Mouse (Mus musculus) urinary bladder, adult 18-20 months (tissue): Measurements from ENCODE around the gene Igdcc4.

Source experiments
- DNase-seq, 2 experiments: peaks; one replicate each; pipeline ENCODE4 v3.0.0; 2022; ENCODE audit warnings: low spot score in 2 of 2, mixed read lengths in 2 of 2

Igdcc4 gene

GRCm38 (mm10) chr9:65109132-65110072, 8.1 kb downstream of the Igdcc4 start:
- no peak for DNase-seq

GRCm38 (mm10) chr9:65111698-65112097, 10.4 kb downstream of the Igdcc4 start:
- no peak for DNase-seq

- DNase-seq: no peak
Observed at GRCm38 (mm10) chr9:65113694-65114093, 12.4 kb downstream of the Igdcc4 start.

GRCm38 (mm10) chr9:65115891-65116290, 14.6 kb downstream of the Igdcc4 start:
- DNase-seq: no peak

- DNase-seq: no peak
Observed at GRCm38 (mm10) chr9:65117516-65117915, 16.2 kb downstream of the Igdcc4 start.

DNA sequence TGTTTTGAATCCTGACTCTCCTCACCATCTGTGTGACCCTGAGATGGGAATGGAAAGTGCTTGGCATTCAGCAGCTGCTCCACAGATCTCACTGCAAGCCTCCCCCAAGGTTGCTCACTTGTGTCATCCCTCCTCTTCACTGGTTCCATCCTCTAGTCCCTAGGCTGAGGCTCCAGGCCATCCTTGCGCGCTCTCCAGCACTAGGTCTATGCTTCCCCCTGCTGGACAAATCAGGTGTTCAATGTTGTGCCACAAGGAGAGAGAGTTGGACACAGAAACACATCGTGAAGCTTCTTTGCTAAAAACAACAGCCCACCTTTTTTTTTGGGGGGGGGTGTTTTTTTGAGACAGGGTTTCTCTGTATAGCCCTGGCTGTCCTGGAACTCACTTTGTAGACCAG, 19.6 kb downstream of the Igdcc4 start:
- peak; percentile 49 to 56 for DNase-seq

DNA sequence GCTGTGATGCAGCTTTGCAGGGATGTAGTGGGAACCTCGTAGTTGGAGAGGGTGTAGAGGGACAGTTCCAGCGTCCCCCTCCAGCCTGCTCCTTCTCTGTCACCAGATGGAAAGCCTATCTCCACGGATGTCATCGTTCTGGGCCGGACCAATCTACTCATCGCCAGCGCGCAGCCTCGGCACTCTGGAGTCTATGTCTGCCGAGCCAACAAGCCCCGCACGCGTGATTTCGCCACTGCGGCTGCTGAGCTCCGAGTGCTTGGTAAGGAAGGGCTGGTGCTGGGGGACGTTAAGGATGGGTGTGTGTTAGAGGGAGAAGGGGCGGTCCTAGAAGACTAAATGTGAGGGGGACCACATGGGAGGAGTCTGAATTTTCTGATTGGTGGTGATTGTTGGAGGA, 21.3 kb downstream of the Igdcc4 start:
- no peak for DNase-seq

DNA sequence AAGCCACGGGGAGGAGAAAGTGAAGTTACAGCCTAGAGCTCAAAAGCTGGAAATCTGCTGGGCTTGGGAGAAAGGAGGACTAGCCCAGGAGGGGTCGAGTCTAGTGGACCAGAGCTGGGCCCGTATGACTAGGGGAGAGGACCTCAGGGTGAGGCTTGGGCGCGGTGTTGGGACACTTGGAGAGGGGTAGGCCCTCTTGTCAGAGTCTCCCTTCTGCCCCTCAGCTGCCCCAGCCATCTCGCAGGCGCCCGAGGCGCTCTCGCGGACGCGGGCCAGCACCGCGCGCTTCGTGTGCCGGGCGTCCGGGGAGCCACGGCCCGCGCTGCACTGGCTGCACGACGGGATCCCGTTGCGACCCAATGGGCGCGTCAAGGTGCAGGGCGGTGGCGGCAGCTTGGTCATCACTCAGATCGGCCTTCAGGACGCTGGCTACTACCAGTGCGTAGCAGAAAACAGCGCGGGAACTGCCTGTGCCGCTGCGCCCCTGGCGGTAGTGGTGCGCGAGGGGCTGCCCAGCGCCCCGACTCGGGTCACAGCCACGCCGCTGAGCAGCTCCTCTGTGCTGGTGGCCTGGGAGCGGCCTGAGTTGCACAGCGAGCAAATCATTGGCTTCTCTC, 22.4 kb downstream of the Igdcc4 start:
- no peak for DNase-seq

DNA sequence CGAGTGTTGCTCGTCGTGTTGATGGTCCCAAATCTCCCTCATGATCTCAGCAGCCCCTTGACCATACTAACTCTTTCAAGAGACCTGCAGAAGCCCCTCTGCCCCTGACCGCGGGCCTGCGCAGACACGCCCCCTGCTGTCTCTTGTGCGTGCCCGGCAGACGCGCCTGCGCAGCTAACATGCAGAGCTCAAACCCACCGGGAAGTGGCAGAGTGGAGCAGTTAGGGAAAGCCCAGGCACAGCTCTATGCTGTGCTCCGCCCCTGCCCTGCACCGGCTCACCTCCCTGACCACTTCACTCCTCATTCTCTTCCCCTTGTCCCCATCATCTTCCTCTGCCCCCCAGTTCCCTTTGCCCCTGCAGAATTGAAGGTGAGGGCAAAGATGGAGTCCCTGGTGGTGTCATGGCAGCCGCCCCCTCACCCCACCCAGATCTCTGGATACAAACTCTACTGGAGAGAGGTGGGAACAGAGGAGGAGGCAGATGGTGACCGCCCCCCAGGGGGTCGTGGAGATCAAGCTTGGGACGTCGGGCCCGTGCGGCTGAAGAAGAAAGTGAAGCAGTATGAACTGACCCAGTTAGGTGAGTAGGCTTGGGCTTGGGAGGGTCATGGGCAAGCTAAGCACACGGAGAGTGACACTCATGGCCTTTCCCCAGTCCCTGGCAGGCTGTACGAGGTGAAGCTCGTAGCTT, 27.0 kb downstream of the Igdcc4 start:
- no peak for DNase-seq

GRCm38 (mm10) chr9:65131717-65132116, 30.4 kb downstream of the Igdcc4 start:
- no peak for DNase-seq

DNA sequence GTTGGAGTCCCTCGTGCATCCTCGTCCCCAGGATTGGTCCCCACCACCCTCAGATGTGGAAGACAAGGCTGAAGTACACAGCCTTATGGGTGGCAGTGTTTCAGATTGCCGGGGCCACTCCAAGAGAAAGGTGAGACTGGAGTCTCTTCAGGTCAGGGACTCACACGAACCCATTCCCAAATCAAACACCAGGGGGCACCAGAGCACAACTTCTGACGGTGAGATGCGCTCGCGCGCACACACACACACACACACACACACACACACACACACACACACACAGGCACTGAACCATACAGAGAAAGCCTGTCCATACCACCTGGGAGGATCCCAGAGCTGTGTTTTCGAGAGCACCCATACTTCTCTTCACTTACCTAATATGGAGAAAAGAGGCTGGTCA, 32.5 kb downstream of the Igdcc4 start:
- DNase-seq: peak; percentile 40 to 69

DNA sequence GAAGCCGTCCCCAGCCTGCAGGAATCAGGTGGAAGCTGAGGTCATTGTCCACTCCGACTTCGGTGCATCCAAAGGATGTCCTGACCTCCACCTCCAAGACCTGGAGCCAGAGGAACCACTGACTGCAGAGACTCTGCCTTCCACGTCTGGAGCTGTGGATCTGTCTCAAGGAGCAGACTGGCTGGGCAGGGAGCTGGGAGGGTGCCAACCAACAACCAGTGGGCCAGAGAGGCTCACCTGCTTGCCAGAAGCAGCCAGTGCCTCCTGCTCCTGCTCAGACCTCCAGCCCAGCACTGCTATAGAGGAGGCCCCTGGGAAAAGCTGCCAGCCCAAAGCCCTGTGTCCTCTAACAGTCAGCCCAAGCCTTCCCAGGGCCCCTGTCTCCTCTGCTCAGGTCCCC, 33.8 kb downstream of the Igdcc4 start:
- DNase-seq: no peak

GRCm38 (mm10) chr9:65140491-65140890, 39.2 kb downstream of the Igdcc4 start:
- DNase-seq: no peak

DNA sequence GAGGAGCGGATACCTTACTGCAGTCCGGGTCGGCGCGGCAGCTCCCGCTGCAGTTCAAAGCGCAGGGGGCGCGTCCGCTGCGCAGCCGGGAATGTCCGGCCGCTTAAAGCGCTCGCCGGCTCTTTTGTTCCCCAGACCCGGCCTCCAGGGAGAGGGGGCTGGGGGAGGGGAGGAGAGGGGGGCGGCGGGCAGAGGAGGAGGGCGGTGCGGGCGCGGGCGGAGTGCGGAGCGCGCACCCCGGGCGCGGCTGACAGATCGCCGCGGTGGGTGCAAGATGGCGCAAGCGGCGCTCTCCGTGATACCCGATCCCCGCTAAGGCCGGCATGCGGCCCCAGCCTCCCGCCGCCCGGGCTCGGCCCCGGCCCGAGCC, 39.6 kb downstream of the Igdcc4 start, which contains the start of gene Igdcc3:
Igdcc3 (plus strand) TSS at position 254 of the 370 bp plus-strand sequence.
- DNase-seq: peak in 1 of 2 experiments; percentile 43

- DNase-seq: peak; percentile 31 to 74
Observed at GRCm38 (mm10) chr9:65141306-65141975, 40.2 kb downstream of the Igdcc4 start.

DNA sequence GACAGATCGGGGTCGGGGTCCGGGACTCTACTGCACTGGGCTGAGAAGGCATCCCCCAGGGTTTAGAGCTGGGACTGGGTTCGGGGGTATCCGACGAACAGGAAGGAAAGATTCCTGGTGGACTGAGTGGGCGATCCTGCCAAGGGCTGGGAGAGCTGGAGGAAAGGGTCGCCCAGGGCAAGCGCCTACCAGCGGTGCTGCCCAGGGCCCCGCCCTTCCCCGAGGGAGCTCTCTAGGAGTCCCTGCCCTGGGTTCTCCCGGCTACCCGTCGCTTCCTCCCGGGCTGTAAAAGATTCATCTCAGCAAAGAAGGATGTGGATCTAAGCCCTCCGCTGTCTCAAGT, 40.7 kb downstream of the Igdcc4 start:
- no peak for DNase-seq

- DNase-seq: no peak
Observed at GRCm38 (mm10) chr9:65142399-65142798, 41.1 kb downstream of the Igdcc4 start.

GRCm38 (mm10) chr9:65146001-65146400, 44.7 kb downstream of the Igdcc4 start:
- no peak for DNase-seq

GRCm38 (mm10) chr9:65148507-65148906, 47.2 kb downstream of the Igdcc4 start:
- DNase-seq: no peak

- no peak for DNase-seq
Observed at GRCm38 (mm10) chr9:65152711-65153330, 51.5 kb downstream of the Igdcc4 start.

DNA sequence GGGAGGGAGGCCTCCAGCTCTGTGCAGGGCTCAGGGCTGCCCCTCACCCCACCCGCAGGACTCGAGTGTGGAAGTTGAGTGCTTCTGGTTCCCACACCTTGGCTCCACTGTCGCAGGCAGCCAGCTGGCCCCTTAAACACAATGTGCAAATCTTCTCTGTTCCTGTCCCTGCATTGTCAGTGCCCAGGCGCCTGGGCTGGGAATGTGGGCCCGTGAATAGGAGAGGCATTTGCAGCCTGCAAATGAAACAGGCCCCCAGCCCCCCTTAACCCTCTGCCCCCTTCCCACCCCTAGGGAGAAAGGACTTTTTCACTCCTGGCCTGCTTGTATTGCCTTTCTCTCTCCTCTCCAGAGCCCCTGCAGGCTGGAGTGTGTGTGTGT, 52.0 kb downstream of the Igdcc4 start:
- DNase-seq: no peak
